Mouse (Mus musculus) olfactory bulb, adult 2 months (tissue): ENCODE measurements at regions not wholly inside any gene's neighbourhood (a gene's known extent, or its start where the extent isn't known, plus 50 kb on each side); places are given as distances from the start of the nearest gene placed in this dataset.

ENCODE experiments used
- CTCF ChIP-seq: fragments of 200-500 bp; IDR thresholded peaks from 2 replicates; pipeline ENCODE4 v1.5.1; 2012; ENCODE audit warnings: low read depth, mild to moderate bottlenecking, low read length, moderate library complexity; ENCODE audit not compliant: insufficient read depth
- POLR2A ChIP-seq: fragments of 200-500 bp; IDR thresholded peaks from 2 replicates; pipeline ENCODE4 v1.6.1; 2012; ENCODE audit warnings: mild to moderate bottlenecking, low read depth, low read length, moderate library complexity; ENCODE audit not compliant: insufficient read depth

DNA sequence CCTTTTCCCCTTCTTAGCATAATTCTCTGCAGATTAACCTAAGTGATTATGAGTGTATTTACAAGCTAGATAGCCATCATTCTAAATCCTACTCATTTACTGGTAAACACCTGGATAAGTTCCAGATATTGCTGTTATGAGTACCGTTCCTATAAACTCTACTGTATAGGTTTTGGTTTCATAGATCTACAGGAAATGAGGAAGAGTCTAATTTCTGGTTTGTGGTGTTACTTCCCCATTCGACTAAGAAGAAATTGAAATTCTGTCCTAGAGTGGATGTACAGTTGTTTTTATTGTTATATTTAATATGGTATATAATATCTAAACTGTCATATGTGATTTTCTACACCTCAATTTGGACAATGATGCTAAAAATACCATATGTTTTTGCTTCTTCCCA, 69.4 kb upstream of the Gm11146 start:
- TF ChIP-seq POLR2A (no peak), CTCF (no peak)
